Mouse (Mus musculus): ENCODE results near the gene Vangl2. TPM values are rescaled to one million over a fixed set of nuclear protein-coding genes. Genes with fewer than 3 reads are reported as not detected.

The Vangl2 gene
- polyA plus RNA-seq, 1 experiment from 2014 or later, result 49.4 TPM

GRCm38 (mm10) chr1:171994918-171995715 lies 33.1 kb downstream of the Vangl2 start:
- no peak for ATAC-seq (ENCODE audit: low FRiP score)
- H3K9ac ChIP-seq, result no peak overlapping the region
- peaks cover 10% of the 10 kb centered on the region; the same call in 1 of the 2 replicates for H3K36me3 ChIP-seq
- no peak overlapping the region for H3K4me3 ChIP-seq
- H3K9me3 ChIP-seq, result no peaks in the 10 kb centered on the region
- no peak overlapping the region for H3K4me2 ChIP-seq
- H3K4me1 ChIP-seq (replicated peaks), result no peaks in the 10 kb centered on the region
- WGBS, result 88% methylated on average over 11 of the region's 11 CpGs
- no peaks in the 10 kb centered on the region for H3K27me3 ChIP-seq
- H3K27ac ChIP-seq, result no peak overlapping the region

DNA sequence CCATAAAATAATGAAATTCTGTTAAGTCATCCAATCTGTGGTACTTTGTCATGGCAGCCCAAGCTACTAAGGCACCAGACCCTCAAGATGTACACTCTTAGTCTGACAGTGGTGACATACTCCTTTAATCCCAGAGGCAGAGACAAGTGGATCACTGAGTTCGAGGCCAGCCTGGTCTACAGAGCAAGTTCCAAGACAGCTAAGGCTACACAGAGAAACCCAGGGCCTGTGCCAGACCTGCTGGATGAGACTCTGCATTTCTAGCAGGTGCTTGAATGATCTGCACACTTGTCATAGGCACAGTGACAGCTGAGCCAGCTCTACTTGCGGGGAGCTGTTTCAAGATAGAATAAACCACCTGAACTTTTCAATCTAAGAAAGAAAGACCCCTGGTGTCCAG lies 33.7 kb downstream of the Vangl2 start:
- 0 out of 2 replicates have a peak, but pooled peaks cover 5% of the 10 kb centered on the region for H3K36me3 ChIP-seq
- no peaks in the 10 kb centered on the region for H3K4me1 ChIP-seq (replicated peaks)
- H3K9ac ChIP-seq, result no peak overlapping the region
- no peak for ATAC-seq (ENCODE audit: low FRiP score)
- no peaks in the 10 kb centered on the region for H3K9me3 ChIP-seq
- H3K27ac ChIP-seq, result no peak overlapping the region
- 91% methylated on average over 2 of the region's 2 CpGs for WGBS
- H3K4me2 ChIP-seq, result no peak overlapping the region
- no peak overlapping the region for H3K4me3 ChIP-seq
- no peaks in the 10 kb centered on the region for H3K27me3 ChIP-seq

DNA sequence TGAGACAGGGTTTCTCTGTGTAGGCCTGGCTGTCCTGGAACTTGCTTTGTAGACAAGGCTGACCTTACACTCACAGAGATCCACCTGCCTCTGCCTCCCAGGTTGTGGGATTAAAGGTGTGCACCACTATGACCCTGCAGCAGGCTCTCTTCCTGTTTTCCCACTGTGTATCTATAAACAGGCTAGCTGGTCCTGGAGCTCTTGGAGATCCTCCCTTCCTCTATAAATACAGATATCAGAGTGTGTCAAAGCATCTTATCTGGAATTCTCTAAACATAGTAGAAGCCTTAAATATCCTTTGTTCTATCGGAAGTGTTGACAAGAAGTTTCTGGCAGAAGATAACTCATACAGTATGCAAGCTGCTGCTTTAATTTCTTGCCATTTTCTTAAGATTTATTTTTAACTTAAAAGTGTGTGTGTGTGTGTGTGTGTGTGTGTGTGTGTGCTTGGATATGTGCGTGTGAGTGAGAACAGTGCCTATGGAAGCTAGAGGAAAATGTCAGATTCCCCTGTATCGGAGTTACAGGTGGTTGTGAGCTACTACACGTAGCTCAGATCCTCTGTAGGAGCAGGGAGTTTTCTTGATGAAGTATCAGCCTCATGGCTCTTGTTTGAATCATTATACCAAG lies 35.2 kb downstream of the Vangl2 start:
- Histone ChIP-seq H3K36me3 (no peaks in the 10 kb centered on the region), H3K4me1 (replicated peaks) (no peaks in the 10 kb centered on the region), H3K9me3 (peaks cover 4% of the 10 kb centered on the region), H3K9ac (no peak overlapping the region), H3K27ac (no peak overlapping the region), H3K27me3 (no peaks in the 10 kb centered on the region), H3K4me2 (no peak overlapping the region), H3K4me3 (no peak overlapping the region)
- ATAC-seq (ENCODE audit: low FRiP score), result no peak
- 84% methylated on average over 4 of the region's 4 CpGs for WGBS

- no peak for ATAC-seq (ENCODE audit: low FRiP score)
- Histone ChIP-seq H3K9me3 (peaks cover 4% of the 10 kb centered on the region), H3K4me3 (no peak overlapping the region), H3K36me3 (no peaks in the 10 kb centered on the region), H3K9ac (no peak overlapping the region), H3K4me1 (replicated peaks) (no peaks in the 10 kb centered on the region), H3K27ac (no peak overlapping the region), H3K4me2 (no peak overlapping the region), H3K27me3 (no peaks in the 10 kb centered on the region)
- WGBS, result 82% methylated on average over 2 of the region's 2 CpGs
Measured at GRCm38 (mm10) chr1:171991883-171992282, 36.4 kb downstream of the Vangl2 start.

DNA sequence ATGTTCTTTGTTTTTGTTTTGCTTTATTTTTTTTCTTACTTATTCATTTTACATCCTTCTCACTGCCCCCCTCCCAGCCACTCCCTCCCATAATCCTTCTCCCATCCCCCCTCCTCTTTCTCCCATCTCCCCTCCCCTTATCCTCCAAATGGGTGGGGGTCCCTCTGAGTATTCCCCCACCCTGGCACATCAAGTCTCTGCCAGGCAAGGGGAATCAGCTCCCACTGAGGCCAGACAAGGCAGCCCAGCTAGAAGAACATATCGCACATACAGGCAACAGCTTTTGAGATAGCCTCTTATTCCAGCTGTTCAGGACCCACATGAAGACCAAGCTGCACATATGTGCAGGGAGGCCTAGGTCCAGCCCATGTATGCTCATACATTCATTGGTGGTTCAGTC lies 44.1 kb downstream of the Vangl2 start:
- Histone ChIP-seq H3K27me3 (no peaks in the 10 kb centered on the region), H3K9me3 (peaks cover 9% of the 10 kb centered on the region), H3K4me2 (no peak overlapping the region), H3K36me3 (no peaks in the 10 kb centered on the region), H3K4me1 (replicated peaks) (no peaks in the 10 kb centered on the region), H3K4me3 (no peak overlapping the region), H3K9ac (no peak overlapping the region), H3K27ac (no peak overlapping the region)
- WGBS, result 97% methylated on average over 1 of the region's 1 CpGs
- ATAC-seq (ENCODE audit: low FRiP score), result no peak

- ATAC-seq (ENCODE audit: low FRiP score), result no peak
- WGBS, result 85% methylated on average over 3 of the region's 3 CpGs
- no peaks in the 10 kb centered on the region for H3K36me3 ChIP-seq
Measured at GRCm38 (mm10) chr1:171983372-171984001, 44.8 kb downstream of the Vangl2 start.

GRCm38 (mm10) chr1:171982740-171983139 lies 45.5 kb downstream of the Vangl2 start:
- H3K4me3 ChIP-seq, result no peak overlapping the region
- H3K9me3 ChIP-seq, result 0 out of 2 replicates have a peak, but pooled peaks cover 5% of the 10 kb centered on the region
- no peaks in the 10 kb centered on the region for H3K36me3 ChIP-seq
- H3K27me3 ChIP-seq, result no peaks in the 10 kb centered on the region
- H3K9ac ChIP-seq, result no peak overlapping the region
- no peaks in the 10 kb centered on the region for H3K4me1 ChIP-seq (replicated peaks)
- ATAC-seq (ENCODE audit: low FRiP score), result no peak
- H3K27ac ChIP-seq, result no peak overlapping the region
- WGBS, result 82% methylated on average over 4 of the region's 4 CpGs
- H3K4me2 ChIP-seq, result no peak overlapping the region

More at GRCm38 (mm10) chr1:171983372-171984001, 44.8 kb downstream of the Vangl2 start:
- H3K9me3 ChIP-seq, result peaks cover 9% of the 10 kb centered on the region
- H3K27me3 ChIP-seq, result no peaks in the 10 kb centered on the region
- H3K4me3 ChIP-seq, result no peak overlapping the region
- no peak overlapping the region for H3K9ac ChIP-seq
- H3K4me2 ChIP-seq, result no peak overlapping the region
- no peak overlapping the region for H3K27ac ChIP-seq
- no peaks in the 10 kb centered on the region for H3K4me1 ChIP-seq (replicated peaks)

- no peak overlapping the region for H3K27ac ChIP-seq
- H3K27me3 ChIP-seq, result no peaks in the 10 kb centered on the region
- H3K4me1 ChIP-seq (replicated peaks), result no peaks in the 10 kb centered on the region
- no peak overlapping the region for H3K4me3 ChIP-seq
- H3K9ac ChIP-seq, result no peak overlapping the region
- no peaks in the 10 kb centered on the region for H3K36me3 ChIP-seq
- 0 out of 2 replicates have a peak, but pooled peaks cover 5% of the 10 kb centered on the region for H3K9me3 ChIP-seq
- no peak overlapping the region for H3K4me2 ChIP-seq
- ATAC-seq (ENCODE audit: low FRiP score), result no peak
- WGBS, result 64% methylated on average over 5 of the region's 5 CpGs
Measured at GRCm38 (mm10) chr1:171982170-171982569, 46.1 kb downstream of the Vangl2 start.

GRCm38 (mm10) chr1:171979969-171980730 lies 48.1 kb downstream of the Vangl2 start:
- no peak overlapping the region for H3K9ac ChIP-seq
- no peaks in the 10 kb centered on the region for H3K27me3 ChIP-seq
- H3K4me1 ChIP-seq (replicated peaks), result no peaks in the 10 kb centered on the region
- H3K4me2 ChIP-seq, result no peak overlapping the region
- H3K9me3 ChIP-seq, result no peaks in the 10 kb centered on the region
- H3K4me3 ChIP-seq, result no peak overlapping the region
- WGBS, result 73% methylated on average over 13 of the region's 13 CpGs
- H3K27ac ChIP-seq, result no peak overlapping the region
- H3K36me3 ChIP-seq, result no peaks in the 10 kb centered on the region
- ATAC-seq (ENCODE audit: low FRiP score), result peak; percentile 68; the same call in 1 of the 2 replicates

DNA sequence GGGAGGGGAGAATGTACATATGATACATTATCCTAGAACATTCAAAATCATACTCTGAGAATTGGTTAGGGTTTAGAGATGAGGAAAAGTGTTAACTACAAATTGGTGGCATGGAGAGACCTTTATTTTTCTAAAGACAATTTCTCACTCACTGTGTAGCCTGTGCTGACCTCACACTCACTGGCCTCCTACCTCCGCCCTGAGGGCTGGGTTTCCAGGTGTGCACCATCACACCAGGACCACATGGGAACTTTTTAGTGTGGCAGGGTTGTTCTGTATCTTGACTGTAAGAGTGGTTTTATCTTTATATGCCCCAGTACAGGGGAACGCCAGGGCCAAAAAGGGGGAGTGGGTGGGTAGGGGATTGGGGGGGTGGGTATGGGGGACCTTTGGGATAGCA lies 50.4 kb downstream of the Vangl2 start:
- Histone ChIP-seq H3K9me3 (no peaks in the 10 kb centered on the region), H3K4me3 (no peak overlapping the region), H3K4me1 (replicated peaks) (no peaks in the 10 kb centered on the region), H3K27ac (no peak overlapping the region), H3K36me3 (no peaks in the 10 kb centered on the region), H3K4me2 (no peak overlapping the region), H3K9ac (no peak overlapping the region), H3K27me3 (no peaks in the 10 kb centered on the region)
- WGBS, result 90% methylated on average over 2 of the region's 2 CpGs
- ATAC-seq (ENCODE audit: low FRiP score), result no peak

DNA sequence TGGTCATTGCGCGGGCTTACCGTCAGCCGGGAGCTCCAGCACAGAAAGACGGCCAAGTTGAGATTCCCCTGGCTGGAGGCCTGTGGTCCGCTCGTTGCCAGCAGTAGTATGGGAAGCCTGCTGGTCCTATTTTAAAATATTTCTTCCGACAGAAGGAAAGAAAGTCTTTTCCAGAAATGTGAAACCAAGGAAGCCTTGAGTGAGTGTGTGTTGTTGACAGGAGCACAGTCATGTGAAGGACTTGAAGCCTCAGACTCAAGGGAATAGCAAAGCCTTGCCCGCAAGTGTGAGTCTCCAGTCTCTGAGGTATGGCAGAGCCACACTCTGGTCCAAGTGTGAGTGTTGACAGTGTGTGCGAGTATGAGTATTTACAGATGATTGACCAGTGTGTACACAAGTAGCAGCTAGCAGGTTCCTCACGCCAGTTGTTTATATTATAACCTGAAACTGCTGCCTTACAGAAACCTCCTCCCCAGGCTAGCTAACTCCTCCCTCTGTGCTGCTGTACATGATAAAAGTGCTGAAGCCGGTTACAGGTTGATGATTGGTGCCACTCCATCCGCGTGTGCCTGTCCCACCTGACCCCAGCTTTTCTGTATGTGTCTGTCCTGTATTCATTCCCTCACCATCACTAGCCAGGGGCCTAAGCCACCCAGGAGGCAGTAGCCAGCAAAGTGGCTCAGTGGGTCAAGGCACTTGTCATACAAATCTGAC lies 51.3 kb downstream of the Vangl2 start:
- Histone ChIP-seq H3K27ac (no peak overlapping the region), H3K9me3 (no peaks in the 10 kb centered on the region), H3K4me1 (replicated peaks) (no peaks in the 10 kb centered on the region), H3K27me3 (no peaks in the 10 kb centered on the region), H3K4me3 (no peak overlapping the region), H3K4me2 (no peak overlapping the region), H3K36me3 (no peaks in the 10 kb centered on the region), H3K9ac (no peak overlapping the region)
- 95% methylated on average over 14 of the region's 14 CpGs for WGBS
- no peak for ATAC-seq (ENCODE audit: low FRiP score)
